Mouse (Mus musculus) urinary bladder, postnatal 36 days (tissue): ENCODE results near the gene Shcbp1.
"Not testable (repeated sequence)": the region's sequence is repeated elsewhere in the genome, so short reads cannot be mapped to it uniquely, and the experiment has no call there.

Source experiments
- DNase-seq, 2 experiments: peaks; one replicate each; pipeline ENCODE4 v3.0.0; 2022; ENCODE audit warnings: low spot score in 2 of 2, mixed read lengths in 1 of 2

Shcbp1 gene

DNA sequence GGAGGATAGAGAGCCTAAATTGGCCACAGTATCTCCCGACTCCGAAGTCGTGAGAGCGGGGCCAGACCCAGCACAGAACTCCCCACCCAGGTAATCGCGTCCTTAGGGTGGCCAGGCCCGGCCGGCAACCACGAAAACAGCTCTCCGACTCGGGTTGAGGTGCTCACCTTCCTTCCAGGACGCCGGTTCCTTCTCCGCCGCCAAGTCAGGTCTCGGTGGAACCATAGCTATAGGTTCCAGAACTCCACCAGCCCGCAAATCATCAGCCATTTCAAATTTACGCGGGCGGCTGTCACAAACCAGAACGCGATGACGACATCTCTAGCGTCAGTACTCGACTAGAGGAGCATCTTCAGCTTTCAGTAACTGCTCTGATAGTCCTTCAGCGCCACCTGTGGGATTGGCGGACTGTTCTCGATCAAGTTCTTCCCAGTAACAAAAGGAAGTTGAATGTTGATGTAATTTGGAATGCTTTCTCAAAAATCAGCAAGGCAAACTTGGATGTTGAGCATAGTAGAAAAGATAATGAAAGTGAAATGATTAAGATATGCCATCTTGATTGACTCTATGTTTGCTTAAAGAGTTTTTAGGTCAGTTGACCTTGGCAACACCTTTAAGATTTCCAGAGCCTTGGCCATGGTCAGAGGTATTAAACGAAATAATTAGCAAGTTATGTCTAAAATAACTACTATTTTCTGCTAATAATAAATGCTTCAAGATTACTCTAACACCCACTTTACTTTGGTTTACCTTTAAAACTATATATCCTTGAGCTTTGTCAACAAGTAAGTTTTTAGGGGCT, at the start of gene Shcbp1:
Shcbp1 (minus strand) TSS at position 314 of the 802 bp plus-strand sequence.
- peak; percentile 84 to 90 for DNase-seq

DNA sequence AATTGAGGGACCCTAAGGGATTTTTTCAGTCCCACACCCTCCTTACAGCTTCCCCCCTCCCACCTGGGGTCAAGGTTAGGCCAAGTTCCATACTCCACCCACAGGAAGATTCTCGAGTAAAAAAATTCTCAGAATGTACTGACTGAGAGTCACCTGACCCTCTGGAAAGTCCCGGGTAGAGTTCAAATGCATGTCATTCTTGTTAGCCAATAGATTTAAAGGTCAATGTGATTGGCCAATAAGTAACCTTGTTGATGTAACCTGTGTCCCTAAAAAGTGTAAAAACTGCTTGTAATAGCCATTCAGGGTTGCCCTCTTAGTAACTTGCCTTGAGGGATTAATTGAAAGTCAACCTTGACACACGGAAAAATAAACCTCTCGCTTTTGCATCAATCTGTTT, 29.5 kb upstream of the Shcbp1 start:
- no peak for DNase-seq

DNA sequence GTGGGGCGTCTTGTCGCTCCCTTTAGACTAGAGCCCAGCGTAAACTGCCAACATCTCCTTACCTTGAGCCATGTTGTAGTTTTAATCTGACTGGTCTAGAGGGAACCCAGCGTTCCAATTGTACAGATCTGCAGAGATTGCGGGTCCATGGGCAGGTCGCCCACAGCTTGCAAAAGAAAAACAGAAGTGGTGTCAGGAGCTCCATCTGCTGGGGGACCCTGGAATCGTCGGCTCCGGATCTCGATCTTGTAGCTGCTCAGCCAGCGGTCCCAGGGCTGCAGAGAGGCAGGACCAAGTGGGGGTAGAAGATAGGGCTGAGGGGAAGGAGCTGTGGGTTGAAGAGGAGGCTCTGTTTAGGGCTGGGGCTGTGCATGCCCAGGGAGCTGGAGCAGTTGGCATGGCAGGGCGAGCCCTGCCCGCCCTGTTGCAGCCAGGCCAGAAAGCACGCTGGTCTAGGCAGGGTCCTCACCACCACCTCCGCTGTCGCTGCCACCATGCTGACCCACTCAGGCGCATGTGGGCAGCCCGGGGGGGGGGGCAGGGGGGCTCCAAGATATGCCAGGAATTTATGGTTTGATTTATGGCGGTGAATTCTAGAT, 21.3 kb upstream of the Shcbp1 start:
- peak in 1 of 2 experiments; percentile 10 for DNase-seq

DNA sequence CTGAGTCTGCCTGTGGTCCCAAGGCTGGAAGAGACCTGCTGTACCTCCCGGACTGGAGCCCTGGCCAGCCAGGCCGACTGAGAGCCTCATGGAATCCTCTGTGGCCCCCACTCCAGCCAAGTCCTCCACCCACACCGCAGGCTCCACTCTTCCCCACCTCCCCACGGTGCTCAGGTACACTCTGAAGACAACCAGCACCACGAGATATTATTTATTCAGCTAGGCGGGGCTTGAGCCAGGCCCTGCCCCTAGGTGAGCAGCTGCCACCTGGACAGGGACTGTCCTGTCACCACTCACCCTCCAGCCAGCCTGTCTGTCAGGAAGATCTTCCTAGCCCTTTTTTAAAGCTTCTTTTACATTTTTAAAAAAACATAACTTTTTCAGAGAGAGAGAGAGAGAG, 1.1 kb downstream of the Shcbp1 start:
- no peak for DNase-seq

DNA sequence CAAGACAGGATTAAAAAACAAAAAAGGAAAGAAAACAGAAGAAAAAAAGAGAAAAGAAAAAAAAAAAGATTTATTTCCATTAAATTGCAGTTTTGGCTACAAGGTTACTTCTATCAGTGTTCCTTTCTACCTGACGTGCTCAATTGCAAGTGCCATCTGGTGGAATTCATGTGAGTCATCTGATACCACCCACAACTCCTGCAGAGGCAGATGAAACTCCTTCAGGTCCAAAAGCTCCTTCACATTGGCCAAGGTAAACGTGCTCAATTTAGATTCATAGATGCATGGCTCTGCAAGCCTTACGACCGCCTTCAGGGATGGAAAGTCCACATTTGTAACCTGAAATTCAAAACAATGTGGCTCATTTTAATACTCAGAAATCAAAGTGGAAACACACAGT, 14.6 kb downstream of the Shcbp1 start:
- DNase-seq, result no peak

DNA sequence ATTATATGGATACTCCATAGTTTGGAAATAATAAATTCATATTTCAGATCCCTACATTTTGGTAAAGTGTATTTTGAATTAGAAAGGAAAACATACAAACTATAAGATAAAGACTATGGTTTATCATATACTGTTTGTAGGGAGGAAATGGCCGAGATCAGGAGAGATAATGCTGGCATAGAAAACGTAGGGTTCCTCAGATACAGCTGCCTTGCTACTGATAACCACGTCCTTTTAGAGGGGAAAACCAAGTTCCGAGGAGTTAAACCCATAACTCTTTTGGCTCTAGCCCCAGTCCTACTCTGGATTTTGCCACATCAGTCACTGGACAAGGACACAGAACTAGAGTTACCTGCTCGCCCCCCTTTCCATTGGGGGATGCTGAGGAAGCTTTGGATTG, 26.3 kb downstream of the Shcbp1 start:
- DNase-seq, result no peak

DNA sequence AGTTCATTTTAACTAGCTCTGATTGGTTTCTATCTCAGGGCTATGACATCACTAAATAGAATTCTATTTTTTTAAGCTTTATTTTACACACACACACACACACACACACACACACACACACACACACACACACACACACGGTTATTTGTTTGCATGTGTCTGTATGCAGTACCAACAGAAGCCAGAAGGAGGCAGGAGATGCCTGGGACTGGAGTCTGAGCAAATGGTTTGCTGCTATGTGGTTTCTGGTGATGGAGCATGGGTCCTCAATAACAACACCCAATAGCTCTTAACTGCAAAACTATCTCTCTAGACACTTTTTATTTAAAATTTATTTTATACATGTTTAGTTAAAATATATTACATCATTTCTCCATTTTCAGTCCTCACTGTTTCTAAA, 48.4 kb downstream of the Shcbp1 start:
- DNase-seq, result no peak

DNA sequence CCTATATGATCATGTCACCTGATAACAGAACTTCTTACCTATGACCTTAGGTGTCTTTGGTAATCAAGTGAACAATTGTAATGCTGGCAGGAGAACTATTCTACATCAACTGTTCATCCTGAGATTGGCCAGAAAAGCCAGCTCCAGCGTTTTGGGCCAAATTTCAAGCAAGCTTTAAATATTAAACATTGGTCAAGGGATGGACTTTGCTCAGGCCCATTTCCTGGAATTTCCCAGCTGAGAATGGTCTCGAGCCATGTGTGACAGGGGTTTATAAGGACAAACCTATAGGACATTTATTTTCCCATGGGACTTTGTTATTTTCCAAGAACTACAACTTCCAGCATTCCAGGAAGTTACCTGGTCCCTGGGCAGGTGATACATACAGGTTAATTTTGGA, 63.8 kb downstream of the Shcbp1 start:
- DNase-seq, result no peak

DNA sequence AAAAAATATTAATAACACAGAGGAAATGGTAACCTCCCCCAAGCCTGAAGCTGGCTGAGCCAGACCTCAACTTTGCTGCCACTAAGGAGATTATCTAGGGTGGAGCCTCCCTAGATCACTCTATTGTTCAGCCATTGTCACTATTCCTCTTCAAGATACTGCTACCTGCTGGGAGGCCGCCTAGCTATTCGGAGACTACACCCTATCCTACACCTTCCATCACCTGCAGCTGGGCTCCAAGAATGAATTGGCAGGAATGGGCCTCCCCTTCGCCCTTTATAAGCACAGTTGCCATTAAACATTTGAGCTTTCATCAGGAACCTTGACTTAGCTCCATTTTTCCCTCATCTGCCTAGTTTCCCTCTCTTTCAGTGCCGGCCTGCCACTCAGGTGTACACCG, 71.0 kb downstream of the Shcbp1 start:
- not testable (repeated sequence) for DNase-seq

DNA sequence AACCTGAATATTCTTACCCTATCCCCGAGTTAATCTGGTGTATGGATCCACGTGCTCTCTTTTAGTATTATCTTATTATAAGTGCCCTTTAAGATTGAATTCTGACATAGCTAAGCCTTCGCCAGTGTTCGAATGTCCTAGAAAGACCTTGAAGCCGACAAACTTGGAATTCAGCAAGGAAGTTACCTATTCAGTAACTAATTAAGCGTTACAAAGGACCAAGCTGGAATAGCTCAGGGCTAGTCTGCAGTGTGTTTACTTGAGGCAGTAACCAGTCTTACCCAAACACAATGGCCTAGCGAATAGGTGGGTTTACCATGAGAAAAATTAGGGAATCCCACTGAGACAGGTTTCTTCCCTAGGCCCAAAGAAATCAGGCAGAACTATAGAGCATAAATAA, 71.5 kb downstream of the Shcbp1 start:
- not testable (repeated sequence) for DNase-seq

DNA sequence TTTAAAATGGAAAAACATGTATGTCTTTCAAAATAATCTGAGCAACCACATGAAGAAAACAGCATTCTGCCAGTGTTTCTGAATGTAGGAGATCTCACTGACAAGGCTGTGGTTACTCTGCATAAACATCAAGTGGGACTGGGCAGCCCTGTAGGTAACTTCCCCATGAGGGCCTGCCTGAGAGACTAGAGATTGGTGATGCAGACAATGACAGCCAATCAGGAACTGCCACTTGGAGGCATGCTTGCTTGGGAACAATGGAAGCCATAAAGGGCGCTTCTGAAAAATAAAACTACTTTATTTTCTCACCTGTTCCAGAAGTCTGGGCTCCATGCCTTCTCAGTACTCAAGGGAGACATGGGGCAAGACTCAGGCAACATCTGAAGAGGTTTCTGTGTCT, 87.7 kb downstream of the Shcbp1 start:
- DNase-seq, result no peak
